Mouse (Mus musculus): ENCODE measurements around the gene Gm8926.
"Not testable (repeated sequence)": the region's sequence is repeated elsewhere in the genome, so short reads cannot be mapped to it uniquely, and the experiment has no call there.

Gene Gm8926

GRCm38 (mm10) chr5:11770248-11770647 is at the start of gene Gm8926:
Gene Gm8926 (plus strand): TSS chr5:11770548.
- not testable (repeated sequence) for DNase-seq (ENCODE audit: low read depth)
